Mouse (Mus musculus) limb, embryonic 11.5 days (tissue): ENCODE results near the gene Cd40lg. TPM values are rescaled to one million over a fixed set of nuclear protein-coding genes. Genes with fewer than 3 reads are reported as not detected.

Experiments used
- ATAC-seq: fragments of 200-750 bp; cut with Nextera tagmentation; 2 replicates; pipeline ENCODE4 v1.8.0; 2017; ENCODE audit warnings: low read depth; ENCODE audit not compliant: insufficient number of reproducible peaks, low FRiP score, low TSS enrichment
- DNase-seq: peaks from one replicate; pipeline ENCODE4 v3.0.0-alpha.2; 2015; ENCODE audit warnings: low spot score
- H3K27ac ChIP-seq: fragments of 300-500 bp; sonication (generic); replicated peaks from 2 replicates; pipeline ENCODE4 v1.5.1; 2014; ENCODE audit warnings: low read depth, mild to moderate bottlenecking, low read length
- H3K27me3 ChIP-seq: fragments of 300-500 bp; sonication (generic); 2 replicates; pipeline ENCODE4 v1.6.1; 2014; ENCODE audit warnings: mild to moderate bottlenecking, low read length, mixed read lengths; ENCODE audit not compliant: control insufficient read depth, insufficient read depth
- H3K36me3 ChIP-seq: fragments of 300-500 bp; sonication (generic); 2 replicates; pipeline ENCODE4 v1.6.1; 2014; ENCODE audit warnings: mild to moderate bottlenecking, low read length, moderate library complexity, mixed read lengths; ENCODE audit not compliant: control insufficient read depth, insufficient read depth
- H3K4me1 ChIP-seq: fragments of 300-500 bp; sonication (generic); 2 replicates; pipeline ENCODE4 v1.6.1; 2014; ENCODE audit warnings: low read length, mixed read lengths; ENCODE audit not compliant: control insufficient read depth, insufficient read depth
- H3K4me2 ChIP-seq: fragments of 300-500 bp; sonication (generic); 2 replicates; pipeline ENCODE4 v1.6.1; 2014; ENCODE audit warnings: low read depth, mild to moderate bottlenecking, moderate library complexity; ENCODE audit not compliant: severe bottlenecking
- H3K4me3 ChIP-seq: fragments of 300-500 bp; sonication (generic); 2 replicates; pipeline ENCODE4 v1.5.1; 2014; ENCODE audit warnings: low read depth, low read length
- H3K9ac ChIP-seq: fragments of 300-500 bp; sonication (generic); 2 replicates; pipeline ENCODE4 v1.6.1; 2014; ENCODE audit warnings: mild to moderate bottlenecking, low read length
- H3K9me3 ChIP-seq: fragments of 300-500 bp; sonication (generic); 2 replicates; pipeline ENCODE4 v1.6.1; 2016; ENCODE audit warnings: low read length; ENCODE audit not compliant: control insufficient read depth
- WGBS: fragments of 180-500 bp; shearing (Covaris S2); extraction: QIAGEN DNeasy Blood & Tissue Kit; methylation state at CpG from one replicate; pipeline ENCODE4 v1.1.7; 2014; 5-methylcytosine and 5-hydroxymethylcytosine counted together
- polyA plus RNA-seq: library from polyadenylated mRNA; unstranded; fragments of >200 nt; fragmentation: Nextera tagmentation; extraction: Ambion mirVana; gene quantifications from 2 replicates; pipeline ENCODE4 v1.2.1, GENCODE M21; 2014

Cd40lg gene
- polyA plus RNA-seq, 1 experiment from 2014 or later: not detected

DNA sequence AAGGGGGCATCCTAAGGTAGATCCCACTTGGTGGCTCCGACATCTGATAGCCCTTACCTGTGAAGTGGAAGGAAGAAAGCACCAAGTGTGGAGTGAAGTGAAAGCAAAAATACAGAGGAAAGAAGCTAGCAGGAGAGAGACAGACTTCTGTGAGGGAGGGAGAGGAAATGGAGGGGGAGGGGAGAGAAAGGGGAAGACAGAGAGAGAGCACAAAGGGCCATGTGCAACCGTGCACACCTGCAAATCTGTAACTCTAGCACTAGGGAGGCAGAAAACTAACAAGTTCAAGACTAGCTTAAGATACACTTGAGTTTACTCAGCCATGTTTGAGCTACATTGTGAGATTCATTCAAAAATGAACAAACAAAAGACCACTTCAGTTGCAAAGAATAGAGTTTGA is 16.2 kb downstream of the Cd40lg start:
- ATAC-seq (no peak), DNase-seq (no peak)
- H3K27ac ChIP-seq: no peak overlapping the region
- H3K27me3 ChIP-seq: no peaks in the 10 kb centered on the region
- 71% methylated on average over 2 of the region's 2 CpGs for WGBS
- H3K4me2 ChIP-seq: no peak overlapping the region
- H3K9ac ChIP-seq: no peak overlapping the region
- no peaks in the 10 kb centered on the region for H3K36me3 ChIP-seq
- H3K9me3 ChIP-seq: no peaks in the 10 kb centered on the region
- H3K4me1 ChIP-seq: no peaks in the 10 kb centered on the region
- no peak overlapping the region for H3K4me3 ChIP-seq

GRCm38 (mm10) chrX:57233596-57233995 is 21.7 kb downstream of the Cd40lg start:
- no peak for ATAC-seq
- no peaks in the 10 kb centered on the region for H3K4me1 ChIP-seq
- no peaks in the 10 kb centered on the region for H3K27me3 ChIP-seq
- H3K4me2 ChIP-seq: no peak overlapping the region
- H3K9me3 ChIP-seq: no peaks in the 10 kb centered on the region
- no peak for DNase-seq
- H3K27ac ChIP-seq: no peak overlapping the region
- H3K36me3 ChIP-seq: no peaks in the 10 kb centered on the region
- H3K9ac ChIP-seq: no peak overlapping the region
- no peak overlapping the region for H3K4me3 ChIP-seq
- WGBS: 81% methylated on average over 2 of the region's 2 CpGs

GRCm38 (mm10) chrX:57235982-57236381 is 24.0 kb downstream of the Cd40lg start:
- Histone ChIP-seq H3K9me3 (no peaks in the 10 kb centered on the region), H3K27ac (no peak overlapping the region), H3K4me3 (no peak overlapping the region), H3K4me1 (no peaks in the 10 kb centered on the region), H3K27me3 (no peaks in the 10 kb centered on the region), H3K4me2 (no peak overlapping the region), H3K9ac (no peak overlapping the region), H3K36me3 (no peaks in the 10 kb centered on the region)
- 70% methylated on average over 4 of the region's 4 CpGs for WGBS
- ATAC-seq (no peak), DNase-seq (no peak)

GRCm38 (mm10) chrX:57238572-57238971 is 26.6 kb downstream of the Cd40lg start:
- Histone ChIP-seq H3K27ac (no peak overlapping the region), H3K36me3 (no peaks in the 10 kb centered on the region), H3K9ac (no peak overlapping the region), H3K9me3 (no peaks in the 10 kb centered on the region), H3K27me3 (no peaks in the 10 kb centered on the region), H3K4me3 (no peak overlapping the region), H3K4me2 (no peak overlapping the region), H3K4me1 (no peaks in the 10 kb centered on the region)
- no peak for DNase-seq
- no peak for ATAC-seq
- WGBS: 71% methylated on average over 3 of the region's 3 CpGs

DNA sequence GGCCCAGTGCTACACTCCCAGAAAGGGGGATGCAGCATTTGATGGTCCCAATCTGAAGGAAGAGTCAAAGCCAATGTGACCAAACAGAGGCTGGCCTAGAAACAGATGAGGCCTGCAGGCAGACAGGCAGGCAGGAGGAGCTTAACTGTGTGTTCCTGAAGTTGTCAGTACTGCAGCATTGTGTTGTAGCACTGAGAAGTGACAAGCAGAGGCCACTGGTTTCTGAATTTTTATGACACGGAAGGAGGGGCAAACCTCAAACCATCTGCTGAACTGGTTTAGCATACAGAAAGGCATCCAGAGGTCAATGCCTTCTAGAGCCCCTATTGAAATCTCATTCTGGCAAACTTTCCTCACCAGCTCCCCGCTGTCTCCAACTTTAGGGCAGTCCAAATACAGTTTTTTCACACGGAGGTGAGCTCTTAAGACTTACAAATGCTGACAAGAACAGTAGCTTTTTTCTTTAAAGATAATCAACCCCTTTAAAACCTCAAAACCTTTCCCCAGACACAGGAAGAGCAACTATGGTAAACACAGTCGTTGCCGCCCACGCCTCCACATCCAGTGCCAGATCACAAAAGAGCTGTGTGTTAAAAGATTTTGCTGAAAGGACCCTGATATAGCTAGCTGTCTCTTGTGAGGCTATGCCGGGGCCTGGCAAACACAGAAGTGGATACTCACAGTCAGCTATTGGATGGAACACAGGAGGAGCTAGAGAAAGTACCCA is 41.5 kb downstream of the Cd40lg start:
- 78% methylated on average over 7 of the region's 7 CpGs for WGBS
- H3K36me3 ChIP-seq: no peaks in the 10 kb centered on the region
- no peaks in the 10 kb centered on the region for H3K9me3 ChIP-seq
- no peak overlapping the region for H3K4me2 ChIP-seq
- H3K27me3 ChIP-seq: no peaks in the 10 kb centered on the region
- no peak overlapping the region for H3K9ac ChIP-seq
- no peaks in the 10 kb centered on the region for H3K4me1 ChIP-seq
- DNase-seq: no peak
- no peak overlapping the region for H3K27ac ChIP-seq
- no peak for ATAC-seq
- H3K4me3 ChIP-seq: no peak overlapping the region

DNA sequence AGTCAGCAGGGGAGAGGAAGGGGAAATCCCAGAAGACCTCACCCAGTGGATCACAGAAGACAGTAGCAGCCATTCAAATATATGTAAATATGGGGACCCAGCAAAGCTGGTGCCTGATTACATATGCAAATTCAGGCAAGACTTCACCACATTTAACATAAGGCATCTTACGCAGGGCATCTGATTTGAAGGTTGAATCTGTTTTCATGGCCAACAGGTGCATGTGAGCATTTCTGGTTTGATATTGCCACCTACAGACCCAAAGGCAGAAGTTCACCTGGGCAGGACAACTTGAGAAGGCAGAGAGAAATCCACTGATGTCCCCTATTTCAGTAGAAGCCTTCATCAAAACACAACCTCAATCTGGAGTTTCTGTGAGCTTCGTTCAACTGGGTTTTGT is 48.8 kb downstream of the Cd40lg start:
- Histone ChIP-seq H3K27ac (no peak overlapping the region), H3K4me1 (no peaks in the 10 kb centered on the region), H3K9ac (no peak overlapping the region), H3K4me2 (no peak overlapping the region), H3K27me3 (no peaks in the 10 kb centered on the region), H3K9me3 (no peaks in the 10 kb centered on the region), H3K36me3 (no peaks in the 10 kb centered on the region), H3K4me3 (no peak overlapping the region)
- 62% methylated on average over 2 of the region's 2 CpGs for WGBS
- no peak for DNase-seq
- ATAC-seq: no peak

DNA sequence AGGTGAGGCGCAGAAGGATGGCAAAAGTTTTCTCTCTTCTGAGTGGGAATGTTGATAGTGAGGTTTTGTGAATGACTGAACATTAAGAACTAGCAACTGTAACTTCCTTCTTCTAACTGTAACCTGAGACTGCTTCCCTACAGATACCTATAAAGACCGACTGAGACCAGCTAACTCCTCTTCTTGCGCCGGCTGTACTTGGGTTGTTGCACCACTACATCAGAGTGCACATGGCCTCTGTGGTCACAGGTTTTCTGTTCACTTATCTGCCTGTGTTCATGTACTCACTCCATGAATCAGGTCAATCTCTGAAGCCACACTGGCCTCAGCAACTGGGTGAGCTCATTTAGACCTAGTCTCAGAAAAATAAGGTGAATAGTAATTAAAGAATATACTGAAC is 51.6 kb downstream of the Cd40lg start:
- no peak overlapping the region for H3K4me2 ChIP-seq
- H3K4me3 ChIP-seq: no peak overlapping the region
- H3K27ac ChIP-seq: no peak overlapping the region
- no peaks in the 10 kb centered on the region for H3K27me3 ChIP-seq
- H3K9ac ChIP-seq: no peak overlapping the region
- WGBS: 71% methylated on average over 4 of the region's 4 CpGs
- DNase-seq (no peak), ATAC-seq (no peak)
- no peaks in the 10 kb centered on the region for H3K9me3 ChIP-seq
- H3K4me1 ChIP-seq: no peaks in the 10 kb centered on the region
- H3K36me3 ChIP-seq: no peaks in the 10 kb centered on the region
